Mouse (Mus musculus) kidney, postnatal 36 days (tissue): ENCODE measurements at regions not wholly inside any gene's neighbourhood (a gene's known extent, or its start where the extent isn't known, plus 50 kb on each side); places are given as distances from the start of the nearest gene placed in this dataset.
A peak's percentile ranks its signal among the peaks of the same experiment; 100 is the strongest.

Source experiments
- DNase-seq, 2 experiments: peaks; one replicate each; pipeline ENCODE4 v3.0.0; 2021 to 2022; ENCODE audit warnings: mixed read lengths in 2 of 2

- peak; percentile 44 to 62 for DNase-seq
Observed at GRCm38 (mm10) chr14:99535781-99536180, 237.3 kb downstream of the Klf5 start.

DNA sequence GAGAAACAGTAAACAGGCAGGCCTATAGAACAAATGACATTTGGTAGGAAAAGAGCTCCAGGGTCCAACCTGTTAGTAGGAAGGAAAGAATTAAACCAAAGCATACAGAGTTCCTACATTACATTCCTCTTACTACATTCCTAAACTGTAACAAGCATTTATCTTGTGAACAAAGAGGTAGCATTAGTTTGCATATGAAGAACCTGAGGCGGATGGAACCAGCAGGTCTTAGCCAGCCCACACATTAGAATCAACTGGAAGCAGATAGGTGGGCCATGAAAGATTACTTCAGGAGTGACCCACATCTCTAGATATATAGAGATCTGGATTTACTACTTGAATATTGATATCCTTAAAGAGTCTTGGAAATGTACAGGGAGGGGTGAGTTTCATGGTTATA, 238.8 kb downstream of the Klf5 start:
- DNase-seq = no peak

GRCm38 (mm10) chr14:99541716-99542115, 243.2 kb downstream of the Klf5 start:
- no peak for DNase-seq

DNA sequence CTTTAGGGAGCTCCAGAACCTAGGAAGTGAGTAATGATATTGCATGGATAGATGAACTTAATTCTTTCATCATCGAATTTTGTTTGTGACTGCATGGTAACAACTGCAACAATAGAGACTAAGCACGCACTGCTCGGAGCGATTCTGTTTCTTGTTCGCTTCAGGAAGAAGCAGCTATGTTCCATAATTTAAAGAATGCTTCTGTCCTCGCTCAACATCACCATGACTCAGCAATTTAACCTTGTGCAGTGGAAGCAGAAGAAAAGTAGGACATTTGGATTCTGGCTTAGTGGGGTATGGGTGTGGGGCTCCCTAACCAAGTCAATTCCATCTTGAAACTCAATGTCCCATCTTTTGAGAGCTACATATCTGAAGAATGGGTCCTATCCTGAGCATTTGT, 249.4 kb downstream of the Klf5 start:
- no peak for DNase-seq

DNA sequence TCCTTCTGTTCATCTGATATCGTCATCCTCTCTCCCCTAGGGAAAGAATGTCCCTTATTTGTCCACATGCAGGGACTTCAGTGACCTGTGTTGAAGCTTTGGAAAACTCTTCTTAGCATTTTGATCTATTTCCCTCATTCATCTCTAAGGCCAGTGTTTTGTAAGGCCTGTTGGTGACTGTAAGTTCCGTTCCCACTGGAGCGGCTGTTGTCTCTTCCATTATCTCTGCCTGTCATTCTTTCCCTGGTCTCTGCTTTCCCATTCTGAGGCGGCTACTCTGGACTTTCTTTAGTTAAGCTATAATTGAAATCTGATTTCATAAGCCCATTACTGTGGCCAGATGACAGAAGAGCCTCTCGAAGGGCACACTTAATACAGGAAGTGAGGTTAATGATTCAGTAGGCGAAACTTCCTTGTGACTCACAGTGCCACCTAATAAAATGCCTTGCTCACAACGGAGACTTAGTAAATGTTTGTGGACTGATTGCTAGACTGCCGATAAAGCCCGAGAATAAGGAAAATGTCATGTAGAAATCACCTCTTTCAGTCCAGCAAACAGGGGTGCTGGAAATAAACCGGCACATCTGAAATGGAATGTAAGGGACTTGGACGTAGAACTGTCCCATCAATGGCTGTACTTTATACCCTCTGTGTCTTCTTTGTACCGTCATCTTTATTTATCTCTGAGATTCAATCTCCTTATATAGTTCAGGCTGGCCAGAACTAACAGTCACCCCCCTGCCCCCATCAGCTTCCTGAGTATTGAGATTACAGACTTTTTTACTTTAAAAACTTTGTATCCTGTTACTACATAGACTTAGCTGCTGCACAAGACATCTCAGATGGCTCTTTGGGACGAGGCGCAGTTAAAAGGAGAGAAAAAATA, 250.1 kb downstream of the Klf5 start:
- no peak for DNase-seq

DNA sequence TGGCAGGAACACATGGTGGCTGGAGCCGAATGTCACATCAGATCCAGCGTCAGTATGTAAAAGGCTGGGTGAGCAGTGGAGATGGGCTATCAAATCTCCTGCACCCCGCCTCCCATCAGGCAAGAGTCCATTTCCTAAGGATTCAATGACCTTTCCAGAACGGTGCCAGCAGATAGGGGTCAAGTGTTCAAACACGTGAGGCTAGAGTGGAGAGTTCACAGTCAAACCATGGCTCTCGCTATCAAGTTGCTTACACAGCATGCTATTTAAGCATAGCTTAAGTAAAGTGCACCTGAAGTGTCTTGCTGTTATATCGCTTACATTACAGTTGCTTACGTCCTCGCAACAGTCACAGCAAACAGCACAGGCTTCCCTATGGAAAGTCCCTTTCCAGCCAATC, 265.5 kb downstream of the Klf5 start:
- peak; percentile 47 to 60 for DNase-seq

GRCm38 (mm10) chr14:99574146-99574545, 275.7 kb downstream of the Klf5 start:
- no peak for DNase-seq

GRCm38 (mm10) chr14:99578665-99579064, 280.2 kb downstream of the Klf5 start:
- DNase-seq = peak; percentile 14 to 40

DNA sequence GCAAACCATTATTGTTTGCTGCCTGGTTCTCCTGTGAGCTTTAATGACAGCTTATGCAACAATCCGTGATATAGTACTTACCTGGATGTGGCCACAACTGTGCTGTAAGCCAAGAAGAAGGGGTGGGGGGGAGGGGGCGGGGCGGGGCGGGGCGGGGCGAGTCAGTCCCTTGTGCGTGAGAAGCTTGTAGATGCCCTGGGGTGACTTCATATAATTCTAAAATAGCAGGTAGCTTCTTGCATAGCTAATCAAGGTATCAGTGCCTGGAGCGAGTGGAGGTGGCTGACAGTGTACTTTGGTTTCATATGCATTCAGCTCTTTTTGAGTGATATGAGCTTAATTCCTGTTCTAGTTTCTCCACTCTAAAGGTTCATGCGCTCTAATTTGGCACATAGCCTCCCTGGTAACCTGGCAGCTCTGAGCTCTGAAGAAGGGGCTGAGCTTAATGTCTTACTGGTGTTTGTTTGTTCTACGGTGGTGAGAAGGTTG, 280.8 kb downstream of the Klf5 start:
- DNase-seq = peak in 1 of 2 experiments; percentile 8

DNA sequence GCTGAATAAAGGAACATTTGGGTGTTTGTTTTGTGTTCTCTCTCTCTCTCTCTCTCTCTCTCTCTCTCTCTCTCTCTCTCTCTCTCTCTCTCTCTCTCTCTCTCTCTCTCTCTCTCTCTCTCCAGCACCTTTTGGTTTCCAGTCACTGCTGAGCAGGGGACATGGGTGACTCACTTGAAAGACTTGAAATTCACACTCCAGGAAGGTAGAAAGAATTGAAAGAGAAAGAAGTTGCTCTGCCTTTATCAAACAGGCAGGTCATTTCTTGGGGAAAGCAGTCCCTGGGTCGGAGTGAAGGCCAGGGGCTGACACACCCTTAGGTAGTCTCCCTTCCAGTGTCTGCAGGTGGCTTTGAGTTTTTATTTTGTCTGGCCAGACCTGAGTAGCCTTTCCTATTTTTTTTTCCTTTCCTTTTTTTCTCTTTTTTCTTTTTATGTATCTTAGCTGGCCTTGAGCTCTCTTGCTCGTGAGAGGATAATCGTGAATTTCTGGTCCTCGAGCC, 281.3 kb downstream of the Klf5 start:
- no peak for DNase-seq

GRCm38 (mm10) chr14:99584144-99584543, 285.7 kb downstream of the Klf5 start:
- DNase-seq = no peak

- DNase-seq = no peak
Observed at GRCm38 (mm10) chr14:99586029-99586428, 287.5 kb downstream of the Klf5 start.

DNA sequence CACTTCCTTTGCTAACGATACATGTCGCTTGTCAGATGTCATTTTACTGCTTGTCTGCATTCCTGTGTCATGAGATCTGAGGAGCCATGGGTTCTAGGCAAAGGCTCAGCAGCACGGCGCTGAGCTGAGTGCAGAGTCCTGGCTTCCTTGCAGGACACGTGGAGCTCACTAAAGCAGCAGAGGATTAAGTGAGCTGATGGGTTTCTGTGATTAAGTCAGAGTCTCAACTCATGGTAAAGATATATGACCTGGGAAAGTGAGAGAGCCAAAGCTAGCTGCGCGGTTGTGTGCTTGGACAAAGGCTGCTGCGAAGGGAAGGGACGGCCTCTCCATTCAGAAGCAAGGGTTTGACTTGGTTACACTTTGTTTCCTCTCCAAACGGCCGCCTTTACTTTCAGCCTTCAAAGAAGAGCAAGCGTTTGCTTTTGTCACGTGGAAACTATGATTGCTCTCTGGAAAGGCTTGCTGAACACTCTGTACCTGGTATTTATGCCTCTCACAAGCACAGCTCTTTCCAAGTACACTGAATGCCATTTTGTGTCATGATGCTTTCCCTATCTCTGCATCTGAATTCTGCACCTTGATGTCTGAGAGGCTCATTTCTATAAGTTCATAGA, 292.5 kb downstream of the Klf5 start:
- DNase-seq = no peak

DNA sequence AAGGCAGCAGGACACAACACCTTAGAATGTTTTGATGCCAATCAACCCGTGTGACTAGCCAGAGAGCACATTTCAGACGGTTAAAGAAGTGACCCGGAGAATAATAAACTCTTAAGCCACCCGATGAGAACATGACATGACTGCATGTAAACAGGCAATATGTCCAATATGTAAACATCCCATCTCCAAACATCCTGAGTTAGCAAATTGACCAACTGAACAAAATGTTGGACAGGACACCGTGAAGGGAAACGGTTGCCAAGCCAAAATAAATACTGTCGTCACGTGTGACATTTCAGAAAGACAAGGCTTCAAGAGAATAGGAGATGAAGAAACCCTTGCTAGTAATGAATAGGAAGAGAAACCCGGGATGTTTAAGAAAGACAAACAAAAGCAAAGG, 294.4 kb downstream of the Klf5 start:
- no peak for DNase-seq

GRCm38 (mm10) chr14:99593864-99594263, 295.4 kb downstream of the Klf5 start:
- DNase-seq = no peak

DNA sequence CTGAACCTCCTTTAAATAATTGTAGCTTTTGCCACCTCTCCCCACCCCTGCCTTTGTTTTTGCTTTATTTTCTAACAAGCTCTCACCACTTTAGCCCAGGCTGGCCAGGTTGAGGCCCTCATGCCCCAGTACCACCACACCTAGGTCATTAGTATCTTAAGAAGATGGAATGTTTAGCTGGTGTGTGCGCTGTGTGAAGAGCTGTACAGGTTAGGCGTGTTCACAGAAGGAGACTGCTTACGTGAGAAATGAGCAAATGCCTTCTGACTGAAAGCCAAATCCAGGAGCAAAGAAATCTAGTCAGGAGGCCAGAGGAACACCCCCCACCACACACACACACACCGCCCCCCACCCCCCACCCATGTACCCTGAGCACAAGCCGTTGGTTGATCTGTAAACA, 303.4 kb downstream of the Klf5 start:
- DNase-seq = no peak

DNA sequence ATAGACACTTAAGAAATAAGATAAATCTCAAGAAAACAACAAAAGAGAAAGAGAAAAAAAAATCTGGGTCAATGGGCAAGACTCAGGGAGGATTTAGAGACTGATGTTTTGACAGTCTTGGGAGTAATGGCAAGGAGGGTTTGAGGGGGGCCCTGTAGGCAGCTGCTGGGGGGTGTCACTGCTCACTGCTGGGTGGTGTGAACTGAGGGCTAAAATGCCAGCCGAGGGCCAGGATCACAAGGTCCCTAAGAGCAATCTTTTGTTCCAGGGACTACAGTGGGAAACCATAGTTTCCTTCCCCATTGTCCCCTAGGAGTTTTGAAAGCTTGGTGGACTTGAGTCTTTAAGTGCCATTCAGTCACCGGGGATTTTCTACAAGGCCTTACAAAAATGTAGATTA, 304.8 kb downstream of the Klf5 start:
- no peak for DNase-seq

- no peak for DNase-seq
Observed at GRCm38 (mm10) chr14:99605351-99606100, 307.0 kb downstream of the Klf5 start.

DNA sequence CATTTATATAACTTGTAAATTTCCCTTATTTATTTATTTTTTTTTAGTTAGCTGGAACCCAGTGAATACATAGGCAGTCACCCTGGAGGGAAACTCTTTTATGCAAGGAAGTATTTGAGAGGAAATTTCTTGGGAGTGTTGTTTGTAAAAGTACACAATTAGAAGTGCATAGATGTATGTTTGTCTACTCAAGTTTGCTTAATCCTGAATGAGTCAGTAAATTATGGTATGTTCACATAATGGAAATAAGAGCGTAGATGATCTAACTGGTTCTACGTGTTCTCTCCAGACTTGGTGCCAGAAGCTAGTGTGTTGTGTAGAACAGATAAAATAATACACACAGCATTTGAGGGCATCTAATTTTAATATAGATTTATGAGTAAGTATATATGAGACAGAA, 310.5 kb downstream of the Klf5 start:
- no peak for DNase-seq

- no peak for DNase-seq
Observed at GRCm38 (mm10) chr14:99611435-99611834, 312.9 kb downstream of the Klf5 start.

DNA sequence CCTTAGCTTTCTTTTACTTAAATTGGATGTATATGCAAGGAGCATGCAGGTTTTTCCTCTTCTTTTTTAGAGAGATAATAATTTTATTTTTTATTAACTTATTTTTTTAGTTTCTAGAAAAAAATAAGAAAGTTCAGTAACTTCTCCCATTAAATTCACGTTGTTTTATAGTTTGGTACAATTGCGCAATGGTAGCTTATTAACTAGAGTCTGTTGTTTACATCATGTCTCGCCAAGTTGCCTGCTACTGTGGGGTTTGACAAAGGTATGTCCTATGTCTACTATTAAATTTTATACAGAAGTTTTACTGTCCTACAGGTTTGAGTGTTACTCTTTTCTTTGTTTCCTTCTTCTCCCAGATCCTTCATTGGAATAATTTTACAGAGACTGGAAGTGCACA, 313.6 kb downstream of the Klf5 start:
- no peak for DNase-seq

DNA sequence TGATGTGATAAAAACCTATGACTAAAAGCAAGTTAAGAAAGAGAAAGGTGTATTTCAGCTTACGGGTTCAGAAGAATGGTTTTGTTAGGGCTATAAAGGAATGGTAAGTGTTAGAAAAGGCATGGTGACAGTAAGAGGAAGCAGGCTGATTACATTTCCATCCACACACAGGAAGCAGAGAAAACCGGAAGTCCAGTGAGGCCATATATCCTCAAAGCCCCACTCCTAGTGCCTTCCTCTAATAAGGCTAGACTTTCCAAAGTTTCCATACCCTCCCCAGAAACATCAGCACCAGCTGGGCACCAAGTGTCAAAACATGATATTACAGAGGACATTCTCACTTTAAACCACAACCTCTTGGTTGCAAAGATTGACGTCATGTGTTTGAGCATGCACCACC, 316.3 kb downstream of the Klf5 start:
- DNase-seq = no peak

DNA sequence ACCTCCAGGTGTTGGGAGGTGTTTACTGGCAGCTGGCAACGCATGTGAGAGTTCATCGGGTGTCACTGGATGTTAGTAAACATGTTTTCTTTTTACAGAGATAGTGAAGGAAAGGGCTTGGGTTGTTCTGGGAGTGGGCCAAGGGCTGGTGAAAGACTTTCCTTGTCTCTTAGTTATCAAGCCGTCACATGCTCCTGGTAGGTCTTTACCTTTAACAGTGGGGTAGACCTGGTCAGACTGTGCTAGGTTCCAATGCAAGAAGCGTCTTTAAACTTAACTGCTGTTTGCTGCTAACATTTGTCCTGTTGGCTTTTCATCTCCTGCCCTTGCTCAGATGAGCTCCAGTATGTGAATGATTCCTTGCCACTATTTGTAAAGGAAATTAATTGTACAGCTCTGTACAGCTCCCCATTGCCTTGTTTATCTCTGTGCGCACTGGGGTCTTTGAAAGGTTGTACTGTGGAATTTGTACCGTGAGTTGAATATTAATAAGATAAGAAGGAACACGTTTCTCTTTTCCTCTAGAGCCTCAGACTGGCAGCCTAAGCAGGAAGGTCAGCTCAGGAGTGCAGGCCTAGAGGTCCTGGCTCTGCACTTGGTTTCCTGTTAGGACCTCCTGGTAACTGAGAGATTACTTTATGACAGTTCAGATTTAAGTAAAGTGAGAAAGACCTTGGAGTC, 318.3 kb downstream of the Klf5 start:
- DNase-seq = peak; percentile 3 to 5
